Mouse (Mus musculus) fat pad, adult 2 months (tissue): ENCODE data around the gene Rab8a.
"Not testable (repeated sequence)": the region's sequence is repeated elsewhere in the genome, so short reads cannot be mapped to it uniquely, and the experiment has no call there.

Experiments
- DNase-seq: peaks from one replicate; pipeline ENCODE4 v3.0.0-alpha.2; 2011; ENCODE audit warnings: low read depth, low spot score; ENCODE audit errors: extremely low read depth

Gene Rab8a

DNA sequence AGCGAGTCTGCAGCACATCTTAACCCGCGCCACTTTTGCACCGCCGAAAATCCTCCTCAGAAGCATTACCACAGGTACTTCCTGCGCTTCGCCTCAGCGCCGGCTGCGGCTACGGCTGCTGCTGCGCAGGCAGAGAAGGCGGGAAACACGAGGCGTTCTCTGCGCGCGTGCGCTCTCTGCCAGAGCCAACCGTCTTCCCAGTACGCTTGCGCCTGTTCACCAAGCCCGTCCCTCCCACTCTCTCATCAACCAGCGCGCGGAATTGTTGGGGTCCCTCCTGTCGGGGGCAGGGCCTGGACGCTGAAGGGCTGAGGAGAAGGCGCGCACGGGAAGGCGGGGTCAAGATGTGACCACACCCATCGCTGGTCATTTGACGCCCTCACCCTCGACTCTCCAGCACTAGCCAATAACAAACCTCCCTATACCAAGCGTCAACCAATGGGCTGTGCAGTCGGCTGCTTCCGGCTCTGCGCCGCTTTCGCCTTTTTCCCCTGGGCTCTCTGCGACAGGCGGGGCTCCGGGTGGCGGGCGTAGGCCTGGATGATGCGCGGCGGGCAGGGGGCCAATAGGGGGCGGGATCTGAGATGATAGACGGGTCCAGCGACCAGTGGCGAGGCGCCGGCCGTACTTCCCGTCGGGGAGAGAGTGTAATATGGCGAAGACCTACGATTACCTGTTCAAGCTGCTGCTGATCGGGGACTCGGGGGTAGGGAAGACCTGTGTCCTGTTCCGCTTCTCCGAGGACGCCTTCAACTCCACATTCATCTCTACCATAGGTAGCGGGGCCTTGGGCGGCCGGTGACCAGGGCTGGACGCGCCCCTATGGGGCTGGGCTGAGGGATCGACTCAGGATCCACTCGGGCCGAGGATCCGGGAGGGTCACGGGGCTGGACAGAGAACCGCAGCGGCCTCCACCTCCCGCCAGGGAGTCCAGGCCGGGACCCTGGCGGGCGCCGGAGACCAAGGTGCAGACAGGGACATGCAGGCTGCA, at the start of gene Rab8a:
Gene Rab8a, plus strand, starts transcription at position 494 of the 991 bp plus-strand sequence.
- peak; percentile 95 for DNase-seq

GRCm38 (mm10) chr8:72112486-72112885, 48.5 kb upstream of the Rab8a start:
- DNase-seq = no peak

- DNase-seq = no peak
Observed at GRCm38 (mm10) chr8:72115202-72115601, 45.8 kb upstream of the Rab8a start.

DNA sequence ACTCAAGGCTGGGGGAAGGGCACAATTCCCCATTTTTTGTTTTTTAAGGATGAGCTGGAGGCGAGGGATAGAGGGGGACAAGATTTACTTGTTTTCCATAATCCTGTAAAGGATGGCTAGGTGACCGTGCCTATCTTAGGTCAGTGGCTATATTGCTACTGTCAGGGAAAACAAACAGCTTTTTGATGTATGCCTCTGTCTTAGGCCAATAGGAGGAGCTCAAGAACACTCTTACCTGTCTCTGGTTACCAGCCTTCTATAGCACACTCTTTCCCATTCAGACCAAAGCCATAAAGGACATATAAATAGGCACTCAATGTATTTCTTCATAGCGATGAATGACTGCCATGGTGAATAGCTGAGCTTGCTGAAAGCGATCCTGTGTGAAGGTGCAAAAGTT, 42.4 kb upstream of the Rab8a start:
- no peak for DNase-seq

GRCm38 (mm10) chr8:72121486-72121885, 39.5 kb upstream of the Rab8a start:
- not testable (repeated sequence) for DNase-seq

GRCm38 (mm10) chr8:72121997-72122396, 39.0 kb upstream of the Rab8a start:
- DNase-seq = no peak

DNA sequence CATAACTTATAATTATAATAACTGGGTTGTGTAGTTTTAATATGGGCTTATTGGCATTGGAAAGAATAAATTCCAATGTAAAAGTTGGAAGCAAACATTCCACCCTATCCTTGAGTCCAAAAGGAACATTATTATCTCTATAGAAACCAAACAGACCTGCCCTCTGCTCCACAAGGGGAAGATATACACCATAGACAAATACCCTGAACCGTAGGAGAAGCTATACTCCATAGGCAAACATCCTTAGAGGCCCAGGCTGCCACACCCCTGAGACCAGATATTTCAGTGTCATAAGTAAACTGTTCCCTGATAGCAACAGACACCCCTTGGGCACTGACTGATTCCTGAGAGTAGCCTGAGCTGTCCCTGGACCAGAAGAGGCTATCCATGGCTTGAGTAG, 33.2 kb upstream of the Rab8a start:
- DNase-seq = no peak

DNA sequence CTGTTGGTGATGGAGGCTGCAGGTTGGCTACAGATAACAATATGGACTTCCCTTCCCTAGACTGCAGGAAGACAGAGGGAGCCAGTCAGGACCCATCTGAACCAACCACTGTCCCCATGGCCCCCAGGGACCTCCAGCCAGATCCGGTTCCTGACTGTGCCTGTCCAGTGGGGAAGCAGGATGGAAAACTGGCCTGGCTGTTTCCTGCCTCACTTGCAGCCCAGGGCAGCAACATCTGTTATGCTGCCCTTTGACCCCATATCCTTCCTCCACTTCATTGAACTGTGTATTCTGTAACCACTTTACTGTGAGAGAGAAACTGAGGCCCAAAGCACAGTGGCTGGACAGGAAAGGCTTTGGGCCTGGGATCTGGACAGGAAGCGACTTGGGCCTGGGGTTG, 29.7 kb upstream of the Rab8a start:
- DNase-seq = no peak

DNA sequence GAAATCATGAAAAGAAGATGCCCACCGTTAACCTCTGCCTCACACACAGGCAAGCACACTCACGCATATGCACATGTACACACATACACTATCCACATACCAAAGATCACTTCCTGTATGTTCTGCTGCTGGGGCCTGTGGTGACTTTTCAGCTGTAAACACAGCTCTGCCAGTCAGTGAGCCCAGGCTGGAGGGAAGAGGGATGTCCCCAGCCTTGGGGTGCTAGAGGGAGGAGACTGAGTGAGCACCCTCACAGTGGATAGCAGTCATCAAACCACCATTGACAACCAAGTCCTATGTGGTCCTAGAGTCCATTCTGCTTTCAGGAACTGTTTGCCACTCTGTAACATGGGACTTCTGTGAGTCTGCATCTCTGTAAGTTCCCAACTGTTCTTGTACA, 29.1 kb upstream of the Rab8a start:
- DNase-seq = no peak

DNA sequence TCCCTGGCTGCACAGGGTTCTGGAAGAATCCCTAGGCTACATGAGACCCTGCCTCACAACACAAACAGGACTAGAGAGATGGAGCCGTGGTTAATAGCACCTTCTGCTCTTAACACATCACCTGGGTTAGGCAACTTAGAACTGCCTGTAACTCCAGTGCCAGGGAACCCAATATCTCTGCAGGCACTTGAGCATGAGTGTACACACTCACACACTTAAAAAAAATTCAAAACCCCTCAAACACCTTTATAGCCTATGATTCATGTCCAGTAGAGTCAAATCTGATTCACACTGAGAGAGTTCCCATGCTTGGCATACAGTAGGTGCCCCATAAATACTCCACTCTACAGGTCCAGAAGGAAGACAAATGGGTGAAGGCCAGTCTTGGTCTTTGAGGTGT, 28.6 kb upstream of the Rab8a start:
- no peak for DNase-seq

DNA sequence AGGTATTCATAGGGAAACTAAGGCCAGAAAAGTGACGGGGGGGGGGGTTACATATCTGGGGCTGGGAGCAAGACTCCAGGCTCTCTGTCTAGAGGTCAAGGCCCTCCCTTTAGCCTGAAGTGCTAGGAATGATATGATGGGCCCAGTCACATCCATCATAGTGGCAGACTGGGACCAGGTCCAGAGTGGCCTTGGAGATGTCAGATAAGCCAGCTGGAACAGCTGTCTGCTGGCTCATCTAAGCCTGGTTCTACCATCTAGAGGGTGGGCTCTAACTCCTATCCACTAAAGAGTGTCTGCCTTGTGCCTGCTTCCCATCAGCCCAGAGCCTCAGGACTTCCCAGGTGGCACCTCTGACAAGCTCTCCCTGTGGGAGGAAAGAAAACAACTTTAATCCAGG, 28.1 kb upstream of the Rab8a start:
- DNase-seq = no peak

GRCm38 (mm10) chr8:72133507-72133906, 27.5 kb upstream of the Rab8a start:
- no peak for DNase-seq

DNA sequence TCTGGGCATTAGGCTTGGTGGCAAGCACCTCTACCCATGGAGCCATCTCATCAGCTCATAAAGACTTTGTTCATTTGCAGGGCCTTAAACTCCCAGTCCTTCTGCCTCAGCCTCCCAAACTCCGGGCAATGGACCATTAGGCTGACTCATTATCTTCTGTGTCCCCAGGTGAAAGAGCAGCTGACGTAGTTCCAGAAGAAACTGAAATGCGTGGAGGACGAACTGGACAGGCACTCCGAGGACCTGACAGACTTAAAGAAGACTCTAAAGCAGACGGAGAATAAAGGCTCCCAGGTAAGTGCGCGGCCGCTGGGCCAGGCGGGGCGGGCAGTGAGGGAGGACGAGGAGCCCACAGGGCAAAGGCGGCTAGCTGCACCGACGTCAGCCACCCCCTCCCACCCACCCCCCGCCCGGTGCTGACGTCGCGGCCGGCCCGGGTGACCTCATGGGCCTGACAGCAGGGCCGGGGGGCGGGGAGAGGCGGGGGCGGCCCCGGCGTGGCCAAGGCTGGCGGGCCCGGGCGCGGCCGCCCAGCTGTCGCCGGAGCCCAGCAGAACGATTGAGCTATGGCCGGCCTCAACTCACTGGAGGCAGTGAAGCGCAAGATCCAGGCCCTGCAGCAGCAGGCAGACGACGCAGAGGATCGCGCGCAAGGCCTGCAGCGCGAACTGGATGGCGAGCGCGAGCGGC, 26.1 kb upstream of the Rab8a start, which contains the start of gene Tpm4:
Gene Tpm4, plus strand, starts transcription at position 220 of the 690 bp plus-strand sequence.
- DNase-seq = no peak

DNA sequence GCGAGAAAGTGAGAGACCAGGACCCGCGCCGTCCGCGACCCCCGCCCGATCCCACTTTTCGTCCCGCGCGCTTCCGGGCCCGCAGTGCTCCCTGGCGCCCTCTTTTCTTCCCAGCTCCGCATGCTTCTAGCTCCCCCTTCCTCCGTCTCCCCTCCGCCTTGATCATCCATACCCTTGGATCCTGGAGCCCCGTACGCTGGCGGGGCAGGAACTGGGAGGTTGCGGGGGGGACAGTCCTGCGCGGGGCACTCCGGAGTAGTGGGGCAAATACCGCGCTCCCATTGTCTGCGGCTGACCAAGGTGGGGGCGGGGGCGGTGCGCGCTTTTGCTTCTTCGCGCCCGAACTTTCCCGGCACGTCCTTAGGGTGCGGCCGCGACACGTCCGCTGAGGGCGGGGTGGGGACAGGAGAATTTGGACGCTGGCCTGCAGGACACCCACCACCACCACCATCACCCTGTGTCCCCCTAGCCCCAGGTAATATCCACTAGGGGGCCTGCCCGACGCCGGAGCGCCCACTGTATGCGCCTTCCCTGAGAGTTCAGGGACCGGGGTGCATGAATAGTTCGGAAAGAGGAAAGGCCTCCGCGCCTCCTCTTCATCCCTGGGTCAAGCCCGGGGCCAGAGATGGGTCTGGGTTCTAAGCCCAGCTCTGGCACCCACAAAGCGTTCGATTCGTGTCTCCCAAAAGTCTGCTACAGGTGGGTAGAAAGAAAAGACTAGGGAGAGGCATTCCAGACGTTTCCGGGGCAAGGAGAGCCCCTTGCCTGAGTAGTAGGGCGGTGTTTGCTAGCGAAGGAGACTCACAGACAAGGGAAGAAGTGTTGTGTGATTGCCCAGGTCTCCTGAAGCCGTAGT, 25.3 kb upstream of the Rab8a start:
- no peak for DNase-seq

- no peak for DNase-seq
Observed at GRCm38 (mm10) chr8:72136302-72136978, 24.6 kb upstream of the Rab8a start.

DNA sequence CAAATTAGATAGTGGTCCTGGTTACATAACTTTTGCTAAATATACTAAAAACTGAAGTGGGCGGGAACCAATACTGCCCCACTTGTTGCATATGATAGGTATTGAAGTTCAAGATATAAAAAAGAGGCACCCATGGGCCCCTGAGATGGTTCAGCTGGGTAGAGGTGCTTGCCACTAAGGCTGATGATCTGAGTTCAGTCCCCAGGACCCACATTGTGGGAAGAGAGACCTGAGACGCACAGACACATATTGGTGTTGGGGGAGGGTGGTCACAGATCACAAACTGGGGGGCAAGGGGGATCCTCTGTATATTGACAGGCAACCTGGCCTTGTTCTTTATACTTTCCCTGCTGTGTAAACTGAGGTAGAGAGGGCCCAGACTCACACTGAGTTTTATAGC, 23.6 kb upstream of the Rab8a start:
- no peak for DNase-seq

- no peak for DNase-seq
Observed at GRCm38 (mm10) chr8:72138456-72138855, 22.5 kb upstream of the Rab8a start.

DNA sequence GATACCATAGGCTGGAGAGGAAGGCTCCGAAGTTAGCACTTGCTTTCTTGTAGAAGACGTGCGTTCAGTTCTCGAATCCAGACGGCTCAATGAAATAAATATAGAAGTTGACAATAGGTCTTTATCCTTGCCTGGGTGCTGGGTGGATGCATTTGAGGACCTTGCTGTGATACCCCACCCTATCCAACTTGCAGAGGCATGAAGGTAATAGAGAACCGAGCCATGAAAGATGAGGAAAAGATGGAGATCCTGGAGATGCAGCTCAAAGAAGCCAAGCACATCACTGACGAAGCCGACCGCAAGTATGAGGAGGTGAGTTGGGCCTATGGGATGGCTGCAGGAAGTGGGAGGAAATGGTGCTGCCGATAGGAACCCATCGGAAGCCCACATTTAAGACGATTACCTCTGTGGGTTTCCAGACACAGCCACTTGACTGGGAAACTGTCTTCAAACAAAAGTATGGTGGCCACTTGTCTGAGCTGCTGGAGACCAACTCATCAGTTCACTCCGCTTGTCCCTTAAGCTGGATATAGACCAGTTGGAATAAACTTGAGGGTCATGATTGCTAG, 17.7 kb upstream of the Rab8a start:
- DNase-seq = no peak

DNA sequence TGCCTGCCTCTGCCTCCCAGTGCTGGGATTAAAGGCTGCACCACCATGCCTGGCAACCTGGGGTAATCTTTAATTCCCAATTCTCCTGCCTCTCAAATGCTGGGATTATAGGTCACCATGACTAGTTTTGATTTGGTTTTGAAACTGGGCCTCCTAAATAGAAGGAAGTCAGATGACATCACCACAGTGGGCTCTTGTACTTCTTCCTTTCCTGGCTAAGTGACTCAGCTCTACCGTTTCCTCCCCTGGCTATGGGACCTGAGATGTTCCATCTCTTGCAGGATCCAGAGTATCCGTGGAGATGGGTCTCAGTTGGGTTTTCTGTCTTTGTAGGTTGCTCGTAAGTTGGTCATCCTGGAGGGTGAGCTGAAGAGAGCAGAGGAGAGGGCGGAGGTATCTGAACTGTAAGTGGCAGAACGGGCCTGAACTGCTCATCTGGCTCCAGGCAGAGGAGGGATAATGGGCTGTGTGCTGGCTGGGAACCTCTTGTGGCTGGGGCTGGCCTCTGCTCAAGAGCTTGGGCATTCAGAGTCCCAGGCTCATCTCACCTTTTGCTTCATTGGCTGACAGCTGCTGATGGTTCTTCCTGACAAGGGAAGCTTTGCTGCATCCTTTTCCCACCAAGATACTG, 16.5 kb upstream of the Rab8a start:
- no peak for DNase-seq

- DNase-seq = no peak
Observed at GRCm38 (mm10) chr8:72145511-72145910, 15.5 kb upstream of the Rab8a start.
